Mouse (Mus musculus): Measurements from ENCODE around the gene Vopp1. TPM values are rescaled to one million over a fixed set of nuclear protein-coding genes. Genes with fewer than 3 reads are reported as not detected.

The Vopp1 gene
- polyA plus RNA-seq, 1 experiment = 15.2 TPM

- Histone ChIP-seq H3K4me3 (ENCODE audit: insufficient read depth, poor library complexity, severe bottlenecking) (no peak overlapping the region), H3K36me3 (ENCODE audit: control insufficient read depth, insufficient read depth) (peaks cover 15% of the 10 kb centered on the region), H3K79me2 (ENCODE audit: control insufficient read depth, insufficient read depth) (no peaks in the 10 kb centered on the region), H3K79me3 (ENCODE audit: low read depth) (no peaks in the 10 kb centered on the region), H3ac (ENCODE audit: control insufficient read depth, insufficient read length, low read depth) (no peak overlapping the region), H3K27me3 (ENCODE audit: control insufficient read depth, insufficient read depth, insufficient read length) (no peaks in the 10 kb centered on the region)
- TF ChIP-seq MYOG (IDR thresholded peaks at IDR 0.05; ENCODE audit: control insufficient read depth, extremely low read depth, insufficient read length) (no peak), MYOD1 (IDR thresholded peaks at IDR 0.05; ENCODE audit: control insufficient read depth, insufficient read length, low read depth) (no peak), FOSL1 (IDR thresholded peaks at IDR 0.05; ENCODE audit: insufficient read depth, low read length, poor library complexity, severe bottlenecking) (no peak)
Measured at GRCm38 (mm10) chr6:57684156-57684555, 140.8 kb downstream of the Vopp1 start.

Other genes with a start within 250 kb of the Vopp1 start
- gene Herc6, start 244.2 kb downstream of the Vopp1 start, polyA plus RNA-seq (2012; fragmentation: generic; extraction: Trizol) = 1.4 TPM
- 7.4 TPM for gene Pyurf, start 133.1 kb downstream of the Vopp1 start, polyA plus RNA-seq (2012; fragmentation: generic; extraction: Trizol)
- gene Lancl2, start 122.6 kb downstream of the Vopp1 start, polyA plus RNA-seq (2012; fragmentation: generic; extraction: Trizol) = 8.4 TPM
- not detected for gene Vmn1r21, start 25.2 kb upstream of the Vopp1 start, polyA plus RNA-seq (2012; fragmentation: generic; extraction: Trizol)
- not detected for gene Vmn1r22, start 82.9 kb upstream of the Vopp1 start, polyA plus RNA-seq (2012; fragmentation: generic; extraction: Trizol)
- gene Vmn1r23, start 101.7 kb upstream of the Vopp1 start, polyA plus RNA-seq (2012; fragmentation: generic; extraction: Trizol) = not detected
- not detected for gene Vmn1r24, start 136.3 kb upstream of the Vopp1 start, polyA plus RNA-seq (2012; fragmentation: generic; extraction: Trizol)
- not detected for gene Vmn1r25, start 155.7 kb upstream of the Vopp1 start, polyA plus RNA-seq (2012; fragmentation: generic; extraction: Trizol)
- gene Vmn1r26, start 190.0 kb upstream of the Vopp1 start, polyA plus RNA-seq (2012; fragmentation: generic; extraction: Trizol) = not detected

Measured in C2C12 (cell line).